Mouse (Mus musculus): ENCODE measurements around the gene Negr1. TPM values are rescaled to one million over a fixed set of nuclear protein-coding genes. Genes with fewer than 3 reads are reported as not detected.

The Negr1 gene
- polyA plus RNA-seq, 1 experiment from 2014 or later, result 1.3 TPM

DNA sequence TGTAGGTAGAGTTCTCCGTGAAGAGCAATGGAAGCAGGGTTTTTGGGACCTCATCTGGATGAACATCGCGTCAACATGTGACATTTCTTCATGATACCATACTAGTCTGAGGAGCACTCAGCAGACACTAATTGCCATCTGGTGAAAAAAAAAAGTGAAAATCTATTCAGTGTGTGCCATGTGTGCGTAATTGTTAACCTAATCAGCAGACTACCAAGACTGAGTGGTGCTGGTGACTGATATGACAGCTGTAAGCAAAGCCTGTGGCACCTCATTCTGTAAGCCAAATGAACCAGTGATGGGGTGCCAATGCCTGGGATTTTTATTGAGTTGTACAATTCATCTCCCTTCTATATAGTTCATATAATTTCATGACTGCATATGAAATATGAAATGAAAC lies 29.0 kb downstream of the Negr1 start:
- no peak for ATAC-seq (replicated peaks; ENCODE audit: insufficient number of reproducible peaks, insufficient read depth, low FRiP score, low read depth)
- H3K27ac ChIP-seq, result no peak overlapping the region
- 80% methylated on average over 4 of the region's 4 CpGs for WGBS

DNA sequence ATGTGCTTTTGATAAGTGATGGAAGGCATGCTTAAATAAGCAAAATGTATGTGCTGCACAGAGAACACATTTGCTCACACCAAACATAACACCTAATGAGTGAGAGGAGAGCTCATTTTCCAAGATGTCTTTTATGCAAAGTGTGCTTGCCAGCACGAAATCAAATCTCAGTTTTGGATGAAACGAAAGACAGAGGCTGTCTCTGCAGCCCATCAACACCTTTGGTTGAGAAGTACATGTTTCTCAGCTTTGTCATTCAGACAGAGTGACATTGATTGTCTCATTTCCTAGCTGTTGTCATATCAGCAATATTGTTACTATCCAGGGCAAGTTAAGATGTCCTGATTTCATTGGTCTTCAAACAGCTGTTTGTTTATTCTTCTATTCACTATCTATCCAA lies 29.5 kb downstream of the Negr1 start:
- no peaks in the 10 kb centered on the region for H3K36me3 ChIP-seq
- H3K4me3 ChIP-seq, result no peak overlapping the region
- no peaks in the 10 kb centered on the region for H3K27me3 ChIP-seq
- H3K27ac ChIP-seq, result no peak overlapping the region
- H3K4me2 ChIP-seq, result no peak overlapping the region
- no peak overlapping the region for H3K9ac ChIP-seq
- ATAC-seq (replicated peaks; ENCODE audit: insufficient number of reproducible peaks, insufficient read depth, low FRiP score, low read depth), result no peak
- no peaks in the 10 kb centered on the region for H3K9me3 ChIP-seq (replicated peaks)
- 40% methylated on average over 2 of the region's 2 CpGs for WGBS
- H3K4me1 ChIP-seq (replicated peaks), result no peaks in the 10 kb centered on the region

More for the DNA sequence above, 29.0 kb downstream of the Negr1 start:
- H3K27me3 ChIP-seq, result no peaks in the 10 kb centered on the region
- H3K4me3 ChIP-seq, result no peak overlapping the region
- H3K9ac ChIP-seq, result no peak overlapping the region
- no peaks in the 10 kb centered on the region for H3K36me3 ChIP-seq
- H3K9me3 ChIP-seq (replicated peaks), result no peaks in the 10 kb centered on the region
- no peak overlapping the region for H3K4me2 ChIP-seq
- no peaks in the 10 kb centered on the region for H3K4me1 ChIP-seq (replicated peaks)

DNA sequence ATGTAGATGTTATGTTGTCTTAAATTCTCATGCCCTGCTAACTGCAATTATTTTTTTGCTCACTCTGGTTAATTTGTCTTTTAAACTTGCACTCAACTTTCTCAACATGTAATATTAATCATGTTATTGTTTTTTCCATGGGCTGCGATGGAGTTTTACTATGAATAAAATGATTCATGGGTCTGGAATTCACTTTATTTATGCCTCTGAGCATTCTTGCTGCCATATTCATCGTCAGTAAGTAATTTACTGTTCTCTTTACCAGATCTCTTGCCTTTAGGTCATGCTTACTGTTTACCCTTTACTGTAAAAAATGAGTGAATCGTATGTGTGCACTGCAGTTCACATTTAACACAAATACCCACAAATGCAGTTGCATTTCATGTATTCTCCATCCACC lies 45.3 kb downstream of the Negr1 start:
- 72% methylated on average over 3 of the region's 3 CpGs for WGBS
- Histone ChIP-seq H3K9ac (no peak overlapping the region), H3K27ac (no peak overlapping the region), H3K4me1 (replicated peaks) (no peaks in the 10 kb centered on the region), H3K4me2 (no peak overlapping the region), H3K36me3 (no peaks in the 10 kb centered on the region), H3K4me3 (no peak overlapping the region), H3K9me3 (replicated peaks) (no peaks in the 10 kb centered on the region), H3K27me3 (no peaks in the 10 kb centered on the region)
- ATAC-seq (replicated peaks; ENCODE audit: insufficient number of reproducible peaks, insufficient read depth, low FRiP score, low read depth), result no peak

DNA sequence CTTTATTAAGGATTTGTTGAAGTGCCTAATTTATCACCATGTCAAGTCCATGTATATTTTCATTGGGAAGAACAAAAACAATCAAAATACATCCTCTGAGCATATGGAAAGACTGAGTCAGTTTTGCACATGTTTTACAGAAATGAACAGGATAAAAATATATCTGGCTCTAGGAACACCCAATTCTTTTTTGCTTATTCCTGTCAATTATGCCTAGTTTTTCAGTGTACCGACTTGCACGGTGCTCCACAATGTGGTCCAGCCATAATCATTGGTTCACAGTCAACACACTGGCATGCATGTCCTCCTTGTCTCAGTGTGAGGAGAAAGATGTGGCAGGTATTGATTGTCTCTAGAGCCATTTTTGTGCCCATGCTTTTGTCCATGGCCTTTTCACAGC lies 58.3 kb downstream of the Negr1 start:
- ATAC-seq (replicated peaks; ENCODE audit: insufficient number of reproducible peaks, insufficient read depth, low FRiP score, low read depth), result no peak
- Histone ChIP-seq H3K4me2 (no peak overlapping the region), H3K36me3 (no peaks in the 10 kb centered on the region), H3K4me1 (replicated peaks) (no peaks in the 10 kb centered on the region), H3K9ac (no peak overlapping the region), H3K4me3 (no peak overlapping the region), H3K27me3 (no peaks in the 10 kb centered on the region), H3K27ac (no peak overlapping the region), H3K9me3 (replicated peaks) (no peaks in the 10 kb centered on the region)
- 87% methylated on average over 2 of the region's 2 CpGs for WGBS

DNA sequence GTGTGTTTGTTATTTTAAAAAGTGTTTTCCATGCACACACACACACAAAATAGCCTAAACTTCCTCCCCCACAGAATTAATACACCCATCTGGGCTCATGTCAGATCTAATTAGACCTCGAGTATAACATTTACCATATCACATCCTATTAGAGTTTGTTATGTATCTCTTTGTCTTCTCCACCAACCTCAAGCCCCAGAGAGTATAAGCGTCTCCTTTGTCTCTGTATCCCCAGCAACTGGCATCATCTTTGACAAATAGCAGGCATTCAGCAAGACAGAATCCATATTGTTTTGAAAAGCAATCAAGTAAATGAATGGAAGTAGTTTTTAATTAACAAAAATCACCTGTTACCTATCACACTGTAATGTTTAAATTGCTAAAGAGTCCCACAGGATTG lies 67.0 kb downstream of the Negr1 start:
- Histone ChIP-seq H3K27ac (no peak overlapping the region), H3K9me3 (replicated peaks) (no peaks in the 10 kb centered on the region), H3K4me1 (replicated peaks) (no peaks in the 10 kb centered on the region), H3K4me2 (no peak overlapping the region), H3K4me3 (no peak overlapping the region), H3K27me3 (no peaks in the 10 kb centered on the region), H3K9ac (no peak overlapping the region), H3K36me3 (no peaks in the 10 kb centered on the region)
- WGBS, result 55% methylated on average over 2 of the region's 2 CpGs
- ATAC-seq (replicated peaks; ENCODE audit: insufficient number of reproducible peaks, insufficient read depth, low FRiP score, low read depth), result no peak

DNA sequence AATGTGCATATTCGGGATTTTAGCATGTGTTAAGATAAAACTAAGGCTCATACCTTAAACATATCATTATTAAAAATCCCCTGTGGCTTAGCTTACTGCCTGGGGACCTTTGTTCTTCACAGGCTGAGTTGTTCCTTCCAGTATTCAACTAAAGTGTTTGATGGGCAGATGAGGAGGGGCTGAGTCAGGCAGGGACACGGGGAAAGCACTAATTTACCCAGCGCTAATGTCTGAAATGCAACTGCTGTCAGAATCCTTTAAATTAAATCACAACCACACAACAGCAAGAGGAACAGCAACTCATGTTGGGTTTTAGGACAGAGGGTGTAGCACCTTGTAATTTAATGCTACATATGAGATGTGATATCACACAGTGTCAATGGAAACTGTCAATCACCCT lies 71.3 kb downstream of the Negr1 start:
- H3K9ac ChIP-seq, result no peak overlapping the region
- WGBS, result 48% methylated on average over 3 of the region's 3 CpGs
- H3K9me3 ChIP-seq (replicated peaks), result no peaks in the 10 kb centered on the region
- no peaks in the 10 kb centered on the region for H3K27me3 ChIP-seq
- ATAC-seq (replicated peaks; ENCODE audit: insufficient number of reproducible peaks, insufficient read depth, low FRiP score, low read depth), result no peak
- no peaks in the 10 kb centered on the region for H3K36me3 ChIP-seq
- no peak overlapping the region for H3K4me2 ChIP-seq
- no peak overlapping the region for H3K27ac ChIP-seq
- H3K4me1 ChIP-seq (replicated peaks), result no peaks in the 10 kb centered on the region
- H3K4me3 ChIP-seq, result no peak overlapping the region

DNA sequence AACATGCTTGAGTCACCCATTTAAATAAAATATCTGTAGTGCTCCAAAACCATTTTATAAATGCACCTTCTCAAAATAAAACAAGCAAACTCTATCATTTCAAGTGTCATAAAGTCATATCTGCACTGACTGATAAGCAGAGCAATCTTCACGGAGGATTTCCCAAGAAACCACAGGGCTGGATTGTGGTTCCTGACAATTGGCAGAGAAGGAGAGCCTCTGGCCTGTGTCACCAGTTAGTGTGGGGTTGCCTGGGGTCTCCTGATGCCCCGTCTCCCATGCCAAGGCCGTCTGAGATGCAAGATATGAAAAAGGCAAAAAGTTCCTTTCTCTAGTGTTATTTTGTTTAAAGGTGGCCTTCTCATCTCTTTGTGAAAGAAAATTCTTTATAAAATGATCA lies 77.8 kb downstream of the Negr1 start:
- H3K4me1 ChIP-seq (replicated peaks), result no peaks in the 10 kb centered on the region
- no peak overlapping the region for H3K9ac ChIP-seq
- H3K27me3 ChIP-seq, result no peaks in the 10 kb centered on the region
- ATAC-seq (replicated peaks; ENCODE audit: insufficient number of reproducible peaks, insufficient read depth, low FRiP score, low read depth), result no peak
- no peaks in the 10 kb centered on the region for H3K9me3 ChIP-seq (replicated peaks)
- H3K4me2 ChIP-seq, result no peak overlapping the region
- H3K4me3 ChIP-seq, result no peak overlapping the region
- no peak overlapping the region for H3K27ac ChIP-seq
- 33% methylated on average over 3 of the region's 3 CpGs for WGBS
- no peaks in the 10 kb centered on the region for H3K36me3 ChIP-seq

DNA sequence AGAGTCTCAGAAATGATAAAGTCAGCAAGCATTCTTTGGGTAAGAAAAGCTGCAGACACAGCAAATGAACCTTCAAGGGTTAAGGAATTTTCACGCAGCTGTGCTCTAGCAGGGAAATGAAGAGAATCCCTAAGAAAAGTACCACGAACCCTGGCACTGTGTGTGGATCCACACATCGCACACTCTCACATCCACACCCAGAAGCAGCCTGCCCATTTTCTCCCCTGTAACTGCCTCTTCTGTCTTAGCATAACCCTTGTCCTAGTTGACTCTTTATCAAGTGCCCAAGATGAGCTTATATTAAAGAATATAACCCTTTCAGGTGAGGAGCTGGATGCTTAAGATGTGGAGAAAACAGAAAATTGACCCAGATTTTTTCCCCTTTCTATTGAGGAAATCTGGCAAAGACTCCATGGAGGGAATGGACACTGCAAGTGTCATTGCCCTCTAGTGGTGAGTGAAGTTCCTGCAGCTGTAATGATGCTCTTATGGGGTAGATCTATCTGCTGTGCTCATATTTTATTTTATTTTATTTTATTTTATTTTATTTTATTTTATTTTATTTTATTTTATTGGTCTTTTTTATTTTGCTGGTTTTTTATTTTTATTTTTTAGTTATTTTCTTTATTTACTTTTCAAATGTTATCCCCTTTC lies 82.2 kb downstream of the Negr1 start:
- 80% methylated on average over 3 of the region's 3 CpGs for WGBS
- no peak for ATAC-seq (replicated peaks; ENCODE audit: insufficient number of reproducible peaks, insufficient read depth, low FRiP score, low read depth)

DNA sequence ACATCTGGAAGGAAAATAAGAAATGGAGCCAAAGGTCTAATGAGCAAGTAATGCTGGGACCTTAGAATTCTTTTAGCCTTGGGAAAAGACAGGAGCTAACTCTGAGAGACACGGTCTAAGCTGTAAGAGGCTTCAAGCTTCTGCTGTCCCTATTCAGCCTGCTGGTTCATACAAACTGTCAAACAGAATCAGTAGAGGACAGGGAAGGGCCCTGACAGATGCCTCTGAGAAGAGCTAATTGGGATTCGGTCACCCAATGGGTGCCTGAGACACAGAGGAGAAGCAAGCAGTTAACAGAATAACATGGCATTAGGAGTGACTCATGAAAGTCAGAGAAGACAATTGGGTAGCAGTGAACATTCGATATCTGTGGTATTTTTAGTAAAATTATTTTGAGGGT lies 86.8 kb downstream of the Negr1 start:
- 70% methylated on average over 3 of the region's 3 CpGs for WGBS
- H3K4me3 ChIP-seq, result no peak overlapping the region
- H3K27ac ChIP-seq, result no peak overlapping the region
- H3K4me1 ChIP-seq (replicated peaks), result no peaks in the 10 kb centered on the region
- H3K9me3 ChIP-seq (replicated peaks), result no peaks in the 10 kb centered on the region
- no peak overlapping the region for H3K9ac ChIP-seq
- ATAC-seq (replicated peaks; ENCODE audit: insufficient number of reproducible peaks, insufficient read depth, low FRiP score, low read depth), result no peak
- no peak overlapping the region for H3K4me2 ChIP-seq
- no peaks in the 10 kb centered on the region for H3K36me3 ChIP-seq
- no peaks in the 10 kb centered on the region for H3K27me3 ChIP-seq

More for the DNA sequence above, 82.2 kb downstream of the Negr1 start:
- H3K9me3 ChIP-seq (replicated peaks), result no peaks in the 10 kb centered on the region
- no peaks in the 10 kb centered on the region for H3K4me1 ChIP-seq (replicated peaks)
- no peaks in the 10 kb centered on the region for H3K27me3 ChIP-seq
- no peak overlapping the region for H3K9ac ChIP-seq
- H3K4me2 ChIP-seq, result no peak overlapping the region
- H3K27ac ChIP-seq, result no peak overlapping the region
- H3K36me3 ChIP-seq, result no peaks in the 10 kb centered on the region
- no peak overlapping the region for H3K4me3 ChIP-seq

DNA sequence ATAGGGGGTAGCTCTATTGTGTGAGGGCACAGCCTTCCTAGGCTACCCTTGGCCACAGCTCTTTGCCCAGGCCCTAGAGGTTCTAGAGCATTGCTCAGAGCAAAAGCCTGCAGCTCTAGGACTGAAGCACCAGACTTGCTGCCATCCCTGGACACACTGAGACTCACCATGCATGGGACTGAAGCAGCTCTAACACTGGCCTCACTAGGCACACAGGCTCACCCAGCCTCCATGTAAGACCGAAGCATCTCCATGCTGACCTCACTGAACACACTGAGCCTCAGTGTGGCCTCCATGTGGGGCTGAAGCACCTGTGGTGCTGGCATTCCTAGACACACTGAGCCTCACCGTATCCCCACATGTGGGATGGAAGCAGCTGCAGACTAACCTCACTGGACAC lies 101.0 kb downstream of the Negr1 start:
- H3K27me3 ChIP-seq, result no peaks in the 10 kb centered on the region
- no peaks in the 10 kb centered on the region for H3K4me1 ChIP-seq (replicated peaks)
- WGBS, result 86% methylated on average over 2 of the region's 2 CpGs
- no peak overlapping the region for H3K4me3 ChIP-seq
- no peaks in the 10 kb centered on the region for H3K9me3 ChIP-seq (replicated peaks)
- no peak overlapping the region for H3K9ac ChIP-seq
- H3K36me3 ChIP-seq, result no peaks in the 10 kb centered on the region
- 0 out of 2 replicates have a peak, but pooled peaks have one; percentile 22 for ATAC-seq (replicated peaks; ENCODE audit: insufficient number of reproducible peaks, insufficient read depth, low FRiP score, low read depth)
- H3K4me2 ChIP-seq, result no peak overlapping the region
- no peak overlapping the region for H3K27ac ChIP-seq

DNA sequence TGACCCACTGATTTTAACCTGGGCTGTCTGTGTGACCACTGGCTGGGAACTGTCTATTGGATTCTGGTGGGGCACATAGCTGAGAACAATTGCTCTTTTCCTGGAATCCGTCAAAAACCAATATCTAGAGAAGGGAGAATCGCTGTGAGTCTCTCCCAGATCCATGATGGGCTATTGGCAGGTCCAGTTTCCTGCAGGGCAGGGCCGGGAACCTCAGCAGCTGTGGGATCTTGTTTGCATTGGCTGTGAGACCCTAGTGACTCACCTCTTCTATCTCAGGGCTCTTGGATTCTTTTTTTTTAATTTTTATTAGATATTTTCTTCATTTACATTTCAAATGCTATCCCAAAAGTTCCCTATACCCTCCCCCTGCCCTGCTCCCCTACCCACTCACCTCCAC lies 111.0 kb downstream of the Negr1 start:
- WGBS, result 64% methylated on average over 3 of the region's 3 CpGs
- Histone ChIP-seq H3K4me2 (no peak overlapping the region), H3K36me3 (no peaks in the 10 kb centered on the region), H3K9me3 (replicated peaks) (no peaks in the 10 kb centered on the region), H3K27ac (no peak overlapping the region), H3K4me3 (no peak overlapping the region), H3K27me3 (no peaks in the 10 kb centered on the region), H3K9ac (no peak overlapping the region), H3K4me1 (replicated peaks) (no peaks in the 10 kb centered on the region)
- no peak for ATAC-seq (replicated peaks; ENCODE audit: insufficient number of reproducible peaks, insufficient read depth, low FRiP score, low read depth)

DNA sequence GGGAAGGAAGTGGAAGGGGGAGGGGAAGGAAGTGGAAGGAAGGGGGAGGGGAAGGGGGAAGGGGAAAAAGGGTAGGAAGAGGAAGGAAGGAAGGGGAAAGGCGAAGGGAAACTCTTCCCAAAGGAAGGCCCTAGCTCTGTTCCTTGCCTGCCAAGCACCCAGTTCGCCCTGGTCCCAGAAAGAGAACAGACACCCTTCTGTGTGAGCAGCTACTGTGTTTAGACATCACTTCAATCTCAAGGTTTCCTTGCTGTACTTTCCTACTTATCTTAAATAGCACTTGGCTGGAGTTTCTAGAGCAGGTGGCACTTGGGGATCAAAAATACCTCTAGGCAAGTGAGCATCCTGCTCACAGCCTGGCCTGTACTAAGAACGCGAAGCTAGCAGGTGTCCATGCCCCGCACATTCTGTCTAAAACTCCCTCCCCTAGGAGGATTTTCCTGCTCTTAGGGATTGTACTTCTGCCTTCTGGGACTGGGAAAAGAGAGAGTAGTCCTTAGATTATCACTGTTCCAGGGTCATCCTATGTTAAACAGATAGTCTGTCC lies 128.5 kb downstream of the Negr1 start:
- ATAC-seq (replicated peaks; ENCODE audit: insufficient number of reproducible peaks, insufficient read depth, low FRiP score, low read depth), result no peak
- Histone ChIP-seq H3K36me3 (no peaks in the 10 kb centered on the region), H3K9ac (no peak overlapping the region), H3K27ac (no peak overlapping the region), H3K27me3 (no peaks in the 10 kb centered on the region), H3K9me3 (replicated peaks) (no peaks in the 10 kb centered on the region), H3K4me3 (no peak overlapping the region), H3K4me1 (replicated peaks) (no peaks in the 10 kb centered on the region), H3K4me2 (no peak overlapping the region)
- WGBS, result 88% methylated on average over 5 of the region's 5 CpGs

Measured in heart, embryonic 15.5 days (tissue).